In genomic region chr7:112697162-112697841, GRCm38 (mm10) we compare ENCODE assay signal across 7 mouse cellular contexts. TPM values are rescaled to one million over a fixed set of nuclear protein-coding genes. Genes with fewer than 3 reads are reported as not detected.
DNase-seq lines count a peak whose midpoint lies in the region; ATAC-seq and TF ChIP-seq lines count a peak whose summit lies in the region.

No protein-coding gene starts in this region.

- H3K9ac ChIP-seq in intestine, embryonic 15.5 days = peak overlapping the region; percentile 35; the same call in 1 of the 2 replicates
- no peak overlapping the region for H3K9ac ChIP-seq in liver, postnatal 0 days (replicated peaks)

- no peaks in the 10 kb centered on the region for H3K36me3 ChIP-seq in intestine, embryonic 15.5 days
- H3K36me3 ChIP-seq in liver, postnatal 0 days (replicated peaks; ENCODE audit: insufficient read depth, low read length) = no peaks in the 10 kb centered on the region

- 8% methylated on average over 10 of the region's 10 CpGs for WGBS in intestine, embryonic 15.5 days
- 14% methylated on average over 10 of the region's 10 CpGs for WGBS in liver, postnatal 0 days (ENCODE audit: insufficient replicate concordance)

- peak; percentile 92 for DNase-seq in Muller cell, postnatal 12 days (ENCODE audit: inconsistent ontology term)
- peak; percentile 55 for DNase-seq in brain, adult 2 months (ENCODE audit: low read depth, low spot score)
- peak; percentile 24 for DNase-seq in liver, postnatal 0 days
- DNase-seq in skeletal muscle tissue, adult 2 months (ENCODE audit: low read depth, low spot score) = peak; percentile 60

- TF ChIP-seq EP300 in liver, postnatal 0 days (IDR thresholded peaks at IDR 0.05; ENCODE audit: low read depth) = no peak

- H3K4me1 ChIP-seq in intestine, embryonic 15.5 days (replicated peaks) = peaks cover 54% of the 10 kb centered on the region
- H3K4me1 ChIP-seq in liver, postnatal 0 days (ENCODE audit: insufficient read depth) = peaks cover 9% of the 10 kb centered on the region; the same call in 1 of the 2 replicates

- H3K4me3 ChIP-seq in intestine, embryonic 15.5 days (replicated peaks) = no peak overlapping the region
- H3K4me3 ChIP-seq in liver, postnatal 0 days (ENCODE audit: low read depth, low read length) = no peak overlapping the region

- peak overlapping the region; percentile 93 for H3K27ac ChIP-seq in intestine, embryonic 15.5 days
- peak overlapping the region; percentile 75 for H3K27ac ChIP-seq in liver, postnatal 0 days (ENCODE audit: low read depth)

- no peak for TF ChIP-seq CTCF in liver, postnatal 0 days (IDR thresholded peaks at IDR 0.05; ENCODE audit: low read depth)

- peak; percentile 80 for ATAC-seq in granulocyte monocyte progenitor cell, adult 5-6 weeks (replicated peaks; ENCODE audit: poor library complexity, severe bottlenecking)
- ATAC-seq in intestine, embryonic 15.5 days = peak; percentile 65
- ATAC-seq in liver, postnatal 0 days = peak; percentile 49; the same call in 1 of the 2 replicates
- no peak for ATAC-seq in CD4-positive, CD25-positive, alpha-beta regulatory T cell, adult 4 months

- H3K4me2 ChIP-seq in intestine, embryonic 15.5 days (replicated peaks) = peak overlapping the region; percentile 50
- peak overlapping the region; percentile 19; the same call in 1 of the 2 replicates for H3K4me2 ChIP-seq in liver, postnatal 0 days (ENCODE audit: low read depth, low read length)

- no peaks in the 10 kb centered on the region for H3K9me3 ChIP-seq in intestine, embryonic 15.5 days
- no peaks in the 10 kb centered on the region for H3K9me3 ChIP-seq in liver, postnatal 0 days (ENCODE audit: low read length)

- H3K27me3 ChIP-seq in intestine, embryonic 15.5 days (replicated peaks) = no peaks in the 10 kb centered on the region
- no peaks in the 10 kb centered on the region for H3K27me3 ChIP-seq in liver, postnatal 0 days (ENCODE audit: insufficient read depth, low read length)

RNA-seq across cellular contexts. Expression of gene Tead1, which starts 18.2 kb away (rescaled TPM):
- not detected in 2 replicates for total RNA-seq in granulocyte monocyte progenitor cell, adult 5-6 weeks (2014; fragmentation: Nextera tagmentation)
- not detected in 2 replicates for total RNA-seq in granulocyte monocyte progenitor cell, adult 5-6 weeks (2017)
- 17.5 and 18.3 TPM in 2 replicates for polyA plus RNA-seq in intestine, embryonic 15.5 days (2015; fragmentation: Nextera tagmentation; extraction: Ambion mirVana)
- polyA plus RNA-seq in liver, postnatal 0 days (2015; fragmentation: Nextera tagmentation; extraction: Ambion mirVana) = 1.4 and 2.1 TPM in 2 replicates
- polyA plus RNA-seq in CD4-positive, CD25-positive, alpha-beta regulatory T cell, adult 4 months (2017; shearing (Covaris generic)) = under 1 TPM; 0.03 to 0.61 TPM

Comparison
In these comparisons a context has a peak if more than half of its experiments do, and no peak if none do; other contexts are left out.
1. DNase-seq: peak in every context shown above with its lines; median percentile 92 in Muller cell, postnatal 12 days; 60 in skeletal muscle tissue, adult 2 months; 55 in brain, adult 2 months; 24 in liver, postnatal 0 days.